Mouse (Mus musculus) left cerebral cortex, postnatal 10 days (tissue): ENCODE data around the gene Flad1. TPM values are rescaled to one million over a fixed set of nuclear protein-coding genes. Genes with fewer than 3 reads are reported as not detected.

ENCODE experiments used
- DNase-seq, 2 experiments: peaks; one replicate each; pipeline ENCODE4 v3.0.0; 2021 to 2022; ENCODE audit warnings: low spot score in 2 of 2, mixed read lengths in 1 of 2; ENCODE audit errors: extremely low spot score in 1 of 2
- intact Hi-C: fragments of 180-260 bp; cut with DNase I; formaldehyde crosslinking; loops from one replicate; pipeline ENCODE4 v1.15.1; 2025
- total RNA-seq, 2 experiments: library from RNA; stranded (reverse); gene quantifications; 2 replicates each; pipeline ENCODE4 v1.2.3; 2021

Flad1 gene
- total RNA-seq, 2 experiments from 2014 or later, result 31.9 to 32.7 TPM

GRCm38 (mm10) chr3:89387632-89388031 lies 24.0 kb downstream of the Flad1 start:
- intact Hi-C loops, result no loop called here
- DNase-seq, result no peak

- no peak for DNase-seq
- intact Hi-C loops, result no loop called here
Observed at GRCm38 (mm10) chr3:89386438-89387420, 24.9 kb downstream of the Flad1 start.

DNA sequence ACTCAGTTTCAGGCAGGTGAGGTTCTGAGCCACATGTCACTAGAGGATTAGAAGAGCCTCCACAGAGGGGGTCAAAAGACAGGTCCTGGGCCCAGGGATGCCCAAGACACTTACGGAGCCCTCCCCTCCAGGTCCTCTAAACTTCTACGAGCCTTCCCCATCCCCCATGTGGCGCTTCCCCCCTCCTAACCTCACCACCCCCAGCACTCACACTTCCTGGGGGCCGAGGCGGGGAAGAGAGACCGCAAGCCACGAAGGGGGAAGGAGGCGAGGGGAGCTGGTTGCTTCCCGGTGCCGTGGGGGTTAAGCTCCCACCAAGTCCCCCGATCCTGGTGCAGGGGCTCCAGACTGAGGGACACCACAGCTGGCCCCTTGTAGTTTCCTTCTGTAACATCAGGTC lies 26.2 kb downstream of the Flad1 start:
- DNase-seq, result no peak
- intact Hi-C loops, result no loop called here

DNA sequence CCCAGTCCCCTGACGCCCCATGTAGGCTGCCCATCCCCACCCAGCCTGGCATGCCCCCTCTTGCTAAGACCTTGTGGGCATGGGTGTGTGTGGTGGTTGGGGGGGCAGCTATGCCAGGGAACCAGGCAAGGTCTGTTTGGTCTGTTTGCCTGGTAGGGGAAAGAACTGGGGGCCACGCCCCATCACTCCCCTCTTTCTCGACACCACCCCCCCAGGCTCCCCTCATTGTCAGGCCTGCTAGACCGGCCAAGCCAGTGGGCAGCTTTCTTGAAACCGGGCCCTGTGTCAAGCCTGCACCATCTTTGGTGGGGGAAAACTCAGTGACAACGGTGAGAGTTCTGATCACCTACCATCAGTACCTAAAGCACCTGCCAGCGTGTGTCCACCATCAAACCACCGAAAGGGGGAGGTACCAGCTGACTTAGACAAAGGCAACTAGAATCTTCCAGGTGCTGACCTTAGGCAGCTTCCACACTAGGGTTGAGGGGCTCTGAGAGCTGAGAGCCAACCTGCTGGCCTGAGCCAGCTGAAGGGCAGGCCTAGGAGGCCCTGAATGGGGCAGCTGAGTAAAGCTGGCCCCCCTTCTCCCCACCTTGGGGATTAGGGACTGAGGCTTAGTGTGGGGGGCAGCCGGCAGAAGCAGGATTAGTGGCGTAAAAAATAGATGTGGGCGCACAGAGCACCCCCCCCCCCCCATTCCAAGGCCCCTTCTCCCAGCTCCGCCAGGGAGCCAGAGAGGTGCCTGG lies 27.2 kb downstream of the Flad1 start:
- DNase-seq, result no peak
- intact Hi-C loops, result no loop called here

GRCm38 (mm10) chr3:89383651-89384255 lies 27.9 kb downstream of the Flad1 start:
- DNase-seq, result no peak
- intact Hi-C loops, result no loop called here

DNA sequence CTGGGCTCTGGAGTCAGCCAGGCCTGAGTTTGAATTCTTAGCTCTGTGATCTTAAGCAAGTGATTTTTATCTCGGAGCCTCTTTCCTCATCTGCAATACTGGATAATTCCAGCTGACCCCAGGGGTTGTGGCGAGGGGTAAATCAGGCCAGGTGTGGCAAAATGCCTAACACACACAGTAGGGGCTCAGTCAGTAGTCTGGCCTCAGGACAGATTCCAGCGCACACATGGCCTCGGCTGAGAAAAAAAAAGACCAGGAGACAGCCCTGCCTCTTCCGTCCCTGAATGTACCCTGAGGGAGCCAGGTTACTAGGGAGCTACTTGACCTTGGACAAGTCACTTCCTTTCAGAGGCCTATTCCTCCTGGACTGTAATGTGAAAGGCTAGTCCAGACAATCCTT lies 28.7 kb downstream of the Flad1 start:
- no peak for DNase-seq
- intact Hi-C loops, result no loop called here

GRCm38 (mm10) chr3:89382033-89382882 lies 29.4 kb downstream of the Flad1 start:
- no peak for DNase-seq

GRCm38 (mm10) chr3:89381233-89381632 lies 30.4 kb downstream of the Flad1 start:
- DNase-seq, result no peak
- intact Hi-C loops, result no loop called here

More at GRCm38 (mm10) chr3:89382033-89382882, 29.4 kb downstream of the Flad1 start:
- intact Hi-C loops, result no loop called here

- DNase-seq, result no peak
- intact Hi-C loops, result no loop called here
Observed at GRCm38 (mm10) chr3:89380711-89381110, 31.0 kb downstream of the Flad1 start.

DNA sequence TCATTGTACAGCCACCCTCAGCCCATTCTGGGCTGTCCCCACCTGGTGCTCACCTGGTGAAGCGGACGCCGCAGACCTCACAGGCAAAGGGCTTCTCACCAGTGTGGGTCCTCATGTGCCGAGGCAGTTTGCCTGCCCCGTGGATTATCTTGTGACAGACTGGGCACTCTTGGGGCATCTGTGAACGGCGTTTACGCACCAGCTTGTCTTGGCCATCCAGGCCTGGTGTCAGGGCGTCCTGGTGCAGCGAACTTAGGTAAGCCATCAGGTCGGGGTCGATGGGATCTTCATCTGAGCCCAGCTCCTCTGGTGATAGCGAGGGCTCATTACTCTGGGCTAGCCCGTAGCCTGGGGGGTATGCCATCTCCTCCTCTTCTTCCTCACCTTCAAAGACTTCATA lies 31.4 kb downstream of the Flad1 start:
- DNase-seq, result no peak
- intact Hi-C loops, result no loop called here

- intact Hi-C loops, result no loop called here
- peak in 1 of 2 experiments; percentile 41 for DNase-seq
Observed at GRCm38 (mm10) chr3:89379388-89380131, 32.1 kb downstream of the Flad1 start.

- DNase-seq, result peak in 1 of 2 experiments; percentile 88
- intact Hi-C loops, result no loop called here
Observed at GRCm38 (mm10) chr3:89378394-89379067, 33.1 kb downstream of the Flad1 start.

GRCm38 (mm10) chr3:89377831-89378230 lies 33.8 kb downstream of the Flad1 start:
- intact Hi-C loops, result no loop called here
- DNase-seq, result no peak

- DNase-seq, result no peak
- intact Hi-C loops, result no loop called here
Observed at GRCm38 (mm10) chr3:89373581-89374231, 38.0 kb downstream of the Flad1 start.

DNA sequence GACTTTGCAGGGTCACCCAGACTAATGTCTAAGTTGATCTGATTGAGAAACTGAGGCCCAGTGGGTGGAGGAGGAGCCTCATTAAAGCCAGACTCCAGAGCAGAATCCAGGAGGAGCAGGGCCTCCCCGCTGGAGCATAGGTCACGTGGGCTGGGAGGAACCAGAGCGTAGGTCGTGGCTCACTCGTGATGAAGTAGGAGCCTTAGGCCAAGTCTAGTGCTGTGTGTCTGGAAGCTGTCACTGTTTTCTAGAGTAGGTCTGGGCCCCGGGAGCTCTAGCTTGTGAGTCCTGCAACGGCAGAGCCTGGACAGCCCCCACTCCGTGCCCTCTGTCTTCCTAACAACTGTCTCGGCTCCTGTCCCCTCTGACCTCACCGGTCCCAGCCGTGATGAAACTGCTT lies 44.3 kb downstream of the Flad1 start:
- intact Hi-C loops, result no loop called here
- DNase-seq, result no peak

- intact Hi-C loops, result no loop called here
- DNase-seq, result no peak
Observed at GRCm38 (mm10) chr3:89365486-89366414, 45.9 kb downstream of the Flad1 start.
